Mouse (Mus musculus) MEL (cell line): ENCODE measurements at regions not wholly inside any gene's neighbourhood (a gene's known extent, or its start where the extent isn't known, plus 50 kb on each side); places are given as distances from the start of the nearest gene placed in this dataset.

Experiments used
- DNase-seq: peaks from one replicate; pipeline ENCODE4 v3.0.0; 2011; ENCODE audit warnings: low read depth, low spot score
- H3K27ac ChIP-seq: 2 replicates; pipeline ENCODE4 v1.5.1; 2012; ENCODE audit warnings: low read depth, mild to moderate bottlenecking, control low read depth, low read length, moderate library complexity; ENCODE audit not compliant: control insufficient read depth
- H3K27me3 ChIP-seq, 2 experiments: fragments of 150-350 bp in 1 of 2; sonication (generic) in 1 of 2; 2 replicates each; pipeline ENCODE4 v1.6.1; 2012; ENCODE audit warnings: low read length in 2 of 2, mild to moderate bottlenecking in 2 of 2, improper control_type of control experiment in 1 of 2, moderate library complexity in 1 of 2; ENCODE audit not compliant: insufficient read depth in 2 of 2, control insufficient read depth in 1 of 2
- H3K36me3 ChIP-seq, 2 experiments: 2 replicates each; pipeline ENCODE4 v1.6.1; 2012 to 2014; ENCODE audit warnings: low read length in 2 of 2, improper control_type of control experiment in 1 of 2, inconsistent platforms in 1 of 2, mild to moderate bottlenecking in 1 of 2; ENCODE audit not compliant: insufficient read depth in 2 of 2, control insufficient read depth in 1 of 2
- H3K4me1 ChIP-seq, 2 experiments: fragments of 150-350 bp in 1 of 2; sonication (generic) in 1 of 2; 2 replicates each; pipeline ENCODE4 v1.6.1; 2012; ENCODE audit warnings: low read length in 2 of 2, improper control_type of control experiment in 1 of 2, mild to moderate bottlenecking in 1 of 2; ENCODE audit not compliant: insufficient read depth in 2 of 2, control insufficient read depth in 1 of 2
- H3K4me3 ChIP-seq, 2 experiments: fragments of 150-350 bp in 1 of 2; sonication (generic) in 1 of 2; 2 replicates each; pipeline ENCODE4 v1.5.1; 2012; ENCODE audit warnings: low read depth in 2 of 2, low read length in 2 of 2, mild to moderate bottlenecking in 2 of 2, moderate library complexity in 2 of 2, control low read depth in 1 of 2, improper control_type of control experiment in 1 of 2; ENCODE audit not compliant: control insufficient read depth in 1 of 2, insufficient read depth in 1 of 2
- H3K79me2 ChIP-seq: 2 replicates; pipeline ENCODE4 v1.6.1; 2012; ENCODE audit warnings: mild to moderate bottlenecking, low read length, moderate library complexity; ENCODE audit not compliant: control insufficient read depth, poor library complexity, insufficient read depth
- H3K9ac ChIP-seq: 2 replicates; pipeline ENCODE4 v1.6.1; 2012; ENCODE audit warnings: low read depth, mild to moderate bottlenecking, control low read depth, low read length, moderate library complexity; ENCODE audit not compliant: control insufficient read depth, poor library complexity, severe bottlenecking
- H3K9me3 ChIP-seq: fragments of 150-350 bp; sonication (generic); replicated peaks from 2 replicates; pipeline ENCODE4 v1.6.1; 2012; ENCODE audit warnings: mild to moderate bottlenecking, low read length, improper control_type of control experiment, moderate library complexity; ENCODE audit not compliant: insufficient read depth
- CHD1 ChIP-seq: IDR thresholded peaks from 2 replicates; pipeline ENCODE4 v1.6.1; 2012; ENCODE audit warnings: low read depth, mild to moderate bottlenecking, inconsistent platforms, low read length, improper control_type of control experiment
- CTCF ChIP-seq, 3 experiments: IDR thresholded peaks in 2 of 3; conservative IDR thresholded peaks in 1 of 3; 2 replicates each; pipeline ENCODE4 v1.5.1; 2011 to 2012; ENCODE audit warnings: low read length in 3 of 3, low read depth in 2 of 3, mild to moderate bottlenecking in 2 of 3, improper control_type of control experiment in 1 of 3, inconsistent platforms in 1 of 3, mixed read lengths in 1 of 3, moderate library complexity in 1 of 3; ENCODE audit not compliant: control insufficient read depth in 1 of 3, insufficient read depth in 1 of 3, poor library complexity in 1 of 3, severe bottlenecking in 1 of 3
- ELF1 ChIP-seq: IDR thresholded peaks from 2 replicates; pipeline ENCODE4 v1.6.1; 2014; ENCODE audit warnings: low read depth, mild to moderate bottlenecking, inconsistent platforms, low read length, improper control_type of control experiment, moderate library complexity
- EP300 ChIP-seq, 2 experiments: IDR thresholded peaks; 2 replicates each; pipeline ENCODE4 v1.6.1; 2011; ENCODE audit warnings: improper control_type of control experiment in 2 of 2, low read length in 2 of 2, low read depth in 1 of 2, mild to moderate bottlenecking in 1 of 2
- ETS1 ChIP-seq: IDR thresholded peaks from 2 replicates; pipeline ENCODE4 v1.6.1; 2012; ENCODE audit warnings: low read depth, mild to moderate bottlenecking, inconsistent platforms, low read length, improper control_type of control experiment, moderate library complexity
- GABPA ChIP-seq: IDR thresholded peaks from 2 replicates; pipeline ENCODE4 v1.6.1; 2012; ENCODE audit warnings: low read depth, mild to moderate bottlenecking, inconsistent platforms, low read length, improper control_type of control experiment, moderate library complexity
- JUND ChIP-seq: IDR thresholded peaks from 2 replicates; pipeline ENCODE4 v1.6.1; 2011; ENCODE audit warnings: low read depth, mild to moderate bottlenecking, improper control_type of control experiment, low read length
- MAFK ChIP-seq: IDR thresholded peaks from 2 replicates; pipeline ENCODE4 v1.6.1; 2011; ENCODE audit warnings: low read depth, mild to moderate bottlenecking, low read length, improper control_type of control experiment, borderline replicate concordance
- MAZ ChIP-seq: IDR thresholded peaks from 2 replicates; pipeline ENCODE4 v1.6.1; 2012; ENCODE audit warnings: low read depth, mild to moderate bottlenecking, inconsistent platforms, low read length, improper control_type of control experiment
- NRF1 ChIP-seq: IDR thresholded peaks from 2 replicates; pipeline ENCODE4 v1.6.1; 2014; ENCODE audit warnings: low read depth, mild to moderate bottlenecking, inconsistent platforms, low read length, improper control_type of control experiment, moderate library complexity; ENCODE audit not compliant: poor library complexity, insufficient read depth, severe bottlenecking
- POLR2A ChIP-seq, 2 experiments: IDR thresholded peaks; 2 replicates each; pipeline ENCODE4 v1.6.1; 2011 to 2012; ENCODE audit warnings: low read length in 2 of 2, mild to moderate bottlenecking in 2 of 2, control low read depth in 1 of 2, improper control_type of control experiment in 1 of 2, low read depth in 1 of 2, moderate library complexity in 1 of 2; ENCODE audit not compliant: control insufficient read depth in 1 of 2, insufficient read depth in 1 of 2, poor library complexity in 1 of 2
- POLR2AphosphoS5 ChIP-seq: IDR thresholded peaks from 2 replicates; pipeline ENCODE4 v1.6.1; 2012; ENCODE audit warnings: low read depth, borderline replicate concordance, mild to moderate bottlenecking, inconsistent platforms, low read length, moderate library complexity, mixed read lengths
- SMC3 ChIP-seq: IDR thresholded peaks from 2 replicates; pipeline ENCODE4 v1.6.1; 2011; ENCODE audit warnings: low read depth, low read length, improper control_type of control experiment
- TBP ChIP-seq: IDR thresholded peaks from 2 replicates; pipeline ENCODE4 v1.8.0; 2011; ENCODE audit warnings: low read depth, low read length, improper control_type of control experiment
- USF2 ChIP-seq, 2 experiments: IDR thresholded peaks; 2 replicates each; pipeline ENCODE4 v1.6.1; 2011 to 2012; ENCODE audit warnings: improper control_type of control experiment in 2 of 2, low read length in 2 of 2, borderline replicate concordance in 1 of 2, inconsistent platforms in 1 of 2, low read depth in 1 of 2, mild to moderate bottlenecking in 1 of 2; ENCODE audit not compliant: insufficient read depth in 1 of 2
- ZMIZ1 ChIP-seq: IDR thresholded peaks from 2 replicates; pipeline ENCODE4 v1.6.1; 2012; ENCODE audit warnings: low read depth, mild to moderate bottlenecking, inconsistent platforms, low read length, improper control_type of control experiment, moderate library complexity
- ZNF384 ChIP-seq: IDR thresholded peaks from 2 replicates; pipeline ENCODE4 v1.6.1; 2012; ENCODE audit warnings: low read depth, mild to moderate bottlenecking, inconsistent platforms, low read length, improper control_type of control experiment

DNA sequence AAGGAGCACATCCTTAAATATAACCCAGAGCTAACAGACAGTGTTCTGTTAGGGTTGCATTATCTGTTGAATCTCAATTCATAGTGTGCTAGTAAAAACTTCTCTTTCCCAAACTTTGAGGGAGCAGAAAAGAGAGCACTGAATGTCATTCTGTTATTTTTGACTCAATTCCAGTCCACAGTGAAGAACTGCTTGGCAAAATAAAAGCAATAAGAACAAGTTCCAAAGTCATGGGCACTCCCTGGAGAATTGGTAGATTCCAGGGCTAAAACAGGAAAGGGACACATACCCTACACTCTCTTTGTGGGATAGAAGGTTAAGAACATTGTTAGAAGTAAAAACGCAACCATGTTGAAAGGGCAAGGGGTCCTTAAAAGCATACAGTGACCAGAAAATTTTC is 253.6 kb upstream of the Zpld1 start:
- Histone ChIP-seq H3K27ac (no peak overlapping the region), H3K27me3 (no peaks in the 10 kb centered on the region; a peak in 1 of 4 replicates), H3K9ac (no peak overlapping the region), H3K9me3 (no peaks in the 10 kb centered on the region), H3K79me2 (no peaks in the 10 kb centered on the region), H3K4me1 (no peaks in the 10 kb centered on the region), H3K4me3 (no peak overlapping the region), H3K36me3 (no peaks in the 10 kb centered on the region)
- DNase-seq, result no peak
- TF ChIP-seq POLR2A (IDR thresholded peaks at IDR 0.05; ENCODE audit: control insufficient read depth in 1 of 2, insufficient read depth in 1 of 2, low read depth in 1 of 2, low read length in 2 of 2, poor library complexity in 1 of 2), result no peak
- no peak for TF ChIP-seq CTCF (IDR thresholded peaks at IDR 0.05 in 2 of 3, conservative IDR thresholded peaks at IDR 0.05 in 1 of 3; ENCODE audit: control insufficient read depth in 1 of 3, insufficient read depth in 1 of 3, low read depth in 2 of 3, low read length in 3 of 3, poor library complexity in 1 of 3, severe bottlenecking in 1 of 3)
- TF ChIP-seq MAFK, result no peak
- no peak for TF ChIP-seq USF2 (IDR thresholded peaks at IDR 0.05; ENCODE audit: borderline replicate concordance in 1 of 2, insufficient read depth in 1 of 2, low read depth in 1 of 2, low read length in 2 of 2)
- TF ChIP-seq POLR2AphosphoS5, result no peak

DNA sequence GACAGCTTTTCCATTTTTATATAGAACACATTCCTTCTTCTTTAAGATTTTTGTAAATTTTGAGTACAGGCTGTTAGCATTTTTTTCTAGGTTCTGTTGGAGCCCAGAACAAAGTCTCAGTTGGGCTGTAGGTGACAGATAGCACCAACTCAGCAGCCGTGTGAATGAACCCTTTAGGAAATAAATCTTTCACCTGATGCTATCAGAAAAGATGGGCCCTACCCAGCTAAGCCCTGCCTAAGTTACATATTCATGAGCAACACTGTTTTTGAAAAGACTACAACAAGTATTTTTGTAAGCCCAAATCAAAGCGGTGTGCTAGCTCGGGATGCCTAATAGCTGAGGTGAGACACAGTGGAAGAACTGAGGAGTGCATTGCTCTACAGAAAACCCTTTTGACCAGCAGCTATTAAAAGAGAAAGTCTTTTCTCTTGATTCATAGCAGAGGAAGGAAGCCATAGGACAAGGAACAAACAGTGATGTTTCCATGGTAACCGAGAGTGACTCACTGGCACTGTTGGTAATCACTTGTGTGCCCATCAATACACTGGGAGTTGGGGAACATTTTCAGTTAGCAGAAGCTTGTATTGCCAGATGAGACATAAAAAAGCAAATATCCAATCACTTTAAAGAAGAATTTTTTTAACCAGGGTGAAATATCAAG is 253.0 kb upstream of the Zpld1 start:
- Histone ChIP-seq H3K79me2 (no peaks in the 10 kb centered on the region), H3K36me3 (no peaks in the 10 kb centered on the region), H3K9me3 (no peaks in the 10 kb centered on the region), H3K9ac (no peak overlapping the region), H3K27me3 (no peaks in the 10 kb centered on the region; a peak in 1 of 4 replicates), H3K27ac (no peak overlapping the region), H3K4me3 (no peak overlapping the region), H3K4me1 (no peaks in the 10 kb centered on the region)
- peak; percentile 14 for DNase-seq
- no peak for TF ChIP-seq TBP
- TF ChIP-seq ZMIZ1, result no peak
- TF ChIP-seq CHD1, result no peak
- no peak for TF ChIP-seq MAZ
- TF ChIP-seq NRF1, result no peak
- no peak for TF ChIP-seq POLR2AphosphoS5
- TF ChIP-seq GABPA, result no peak
- TF ChIP-seq ELF1, result no peak
- TF ChIP-seq SMC3, result no peak
- no peak for TF ChIP-seq JUND
- no peak for TF ChIP-seq ZNF384
- TF ChIP-seq ETS1, result no peak
- no peak for TF ChIP-seq USF2 (IDR thresholded peaks at IDR 0.05; ENCODE audit: borderline replicate concordance in 1 of 2, insufficient read depth in 1 of 2, low read depth in 1 of 2, low read length in 2 of 2)
- no peak for TF ChIP-seq EP300 (IDR thresholded peaks at IDR 0.05; ENCODE audit: low read depth in 1 of 2, low read length in 2 of 2)
